Mouse (Mus musculus): ENCODE results near the gene Caskin1. TPM values are rescaled to one million over a fixed set of nuclear protein-coding genes. Genes with fewer than 3 reads are reported as not detected.

Caskin1 gene
- polyA plus RNA-seq, 2 experiments = 0.08 to 0.09 TPM

GRCm38 (mm10) chr17:24549618-24550415 lies 61.4 kb downstream of the Caskin1 start, which contains the start of gene Pkd1:
Gene Pkd1 (plus strand): TSS chr17:24549834.
- ATAC-seq (ENCODE audit: insufficient read depth) (peak; percentile 89), DNase-seq (ENCODE audit: low read depth in 3 of 3, low spot score in 3 of 3) (peak; percentile 97 to 100 (median 98))
- Histone ChIP-seq H3K4me1 (replicated peaks; ENCODE audit: control insufficient read depth in 2 of 2, insufficient read depth in 2 of 2, low read length in 1 of 2) (peaks cover 12 to 17% of the 10 kb centered on the region in 2 experiments), H3K9me3 (ENCODE audit: control insufficient read depth, low read length) (no peaks in the 10 kb centered on the region), H3K9ac (replicated peaks) (peak within 1 kb of the TSS; percentile 73), H3K4me2 (ENCODE audit: low read depth) (peak within 1 kb of the TSS; percentile 91), H3K27me3 (ENCODE audit: control insufficient read depth, insufficient read depth, low read length) (no peaks in the 10 kb centered on the region), H3K27ac (peak within 1 kb of the TSS; percentile 84), H3K36me3 (replicated peaks; ENCODE audit: control insufficient read depth, insufficient read depth, low read depth) (no peaks in the 10 kb centered on the region), H3K4me3 (ENCODE audit: insufficient read depth in 1 of 2, low read depth in 2 of 2, low read length in 2 of 2) (peak within 1 kb of the TSS; percentile 67 to 80)
- WGBS (ENCODE audit: insufficient replicate concordance) = under 1% methylated on average over 71 of the region's 72 CpGs
- TF ChIP-seq CTCF (IDR thresholded peaks at IDR 0.05; ENCODE audit: low read depth) (no peak), EP300 (IDR thresholded peaks at IDR 0.05; ENCODE audit: low read depth) (no peak)

GRCm38 (mm10) chr17:24550416-24551049 lies 62.1 kb downstream of the Caskin1 start:
- ATAC-seq (ENCODE audit: insufficient read depth) = peak; percentile 64

GRCm38 (mm10) chr17:24551050-24551444 lies 62.6 kb downstream of the Caskin1 start:
- no peak for DNase-seq (ENCODE audit: low read depth in 3 of 3, low spot score in 3 of 3)
- no peaks in the 10 kb centered on the region for H3K36me3 ChIP-seq (replicated peaks; ENCODE audit: control insufficient read depth, insufficient read depth, low read depth)
- H3K4me1 ChIP-seq (replicated peaks; ENCODE audit: control insufficient read depth in 2 of 2, insufficient read depth in 2 of 2, low read length in 1 of 2) = peaks cover 12 to 17% of the 10 kb centered on the region in 2 experiments
- H3K9ac ChIP-seq (replicated peaks) = peak overlapping the region; percentile 57
- no peaks in the 10 kb centered on the region for H3K9me3 ChIP-seq (ENCODE audit: control insufficient read depth, low read length)
- H3K4me2 ChIP-seq (ENCODE audit: low read depth) = peak overlapping the region; percentile 91
- 57% methylated on average over 3 of the region's 3 CpGs for WGBS (ENCODE audit: insufficient replicate concordance)
- no peak overlapping the region for H3K27ac ChIP-seq
- no peak for TF ChIP-seq CTCF (IDR thresholded peaks at IDR 0.05; ENCODE audit: low read depth)
- no peak for TF ChIP-seq EP300 (IDR thresholded peaks at IDR 0.05; ENCODE audit: low read depth)
- no peaks in the 10 kb centered on the region for H3K27me3 ChIP-seq (ENCODE audit: control insufficient read depth, insufficient read depth, low read length)
- no peak for ATAC-seq (ENCODE audit: insufficient read depth)
- peak overlapping the region; percentile 55 to 67; a peak in 3 of 4 replicates for H3K4me3 ChIP-seq (ENCODE audit: insufficient read depth in 1 of 2, low read depth in 2 of 2, low read length in 2 of 2)

More at GRCm38 (mm10) chr17:24550416-24551049, 62.1 kb downstream of the Caskin1 start:
- WGBS (ENCODE audit: insufficient replicate concordance) = 3% methylated on average over 44 of the region's 44 CpGs
- DNase-seq (ENCODE audit: low read depth in 3 of 3, low spot score in 3 of 3) = peak in 1 of 3 experiments; percentile 60
- Histone ChIP-seq H3K27ac (peak overlapping the region; percentile 63), H3K9ac (replicated peaks) (peak overlapping the region; percentile 57), H3K4me1 (replicated peaks; ENCODE audit: control insufficient read depth in 2 of 2, insufficient read depth in 2 of 2, low read length in 1 of 2) (peaks cover 12 to 17% of the 10 kb centered on the region in 2 experiments), H3K27me3 (ENCODE audit: control insufficient read depth, insufficient read depth, low read length) (no peaks in the 10 kb centered on the region), H3K9me3 (ENCODE audit: control insufficient read depth, low read length) (no peaks in the 10 kb centered on the region), H3K4me3 (ENCODE audit: insufficient read depth in 1 of 2, low read depth in 2 of 2, low read length in 2 of 2) (peak overlapping the region; percentile 55 to 67), H3K36me3 (replicated peaks; ENCODE audit: control insufficient read depth, insufficient read depth, low read depth) (no peaks in the 10 kb centered on the region), H3K4me2 (ENCODE audit: low read depth) (peak overlapping the region; percentile 91)
- TF ChIP-seq EP300 (IDR thresholded peaks at IDR 0.05; ENCODE audit: low read depth) (no peak), CTCF (IDR thresholded peaks at IDR 0.05; ENCODE audit: low read depth) (no peak)

GRCm38 (mm10) chr17:24557091-24557490 lies 68.7 kb downstream of the Caskin1 start:
- H3K36me3 ChIP-seq (replicated peaks; ENCODE audit: control insufficient read depth, insufficient read depth, low read depth) = no peaks in the 10 kb centered on the region
- peaks cover 0 to 10% of the 10 kb centered on the region in 2 experiments; a peak in 2 of 4 replicates for H3K4me1 ChIP-seq (replicated peaks; ENCODE audit: control insufficient read depth in 2 of 2, insufficient read depth in 2 of 2, low read length in 1 of 2)
- no peak overlapping the region for H3K4me2 ChIP-seq (ENCODE audit: low read depth)
- TF ChIP-seq CTCF (IDR thresholded peaks at IDR 0.05; ENCODE audit: low read depth) = no peak
- no peak for TF ChIP-seq EP300 (IDR thresholded peaks at IDR 0.05; ENCODE audit: low read depth)
- H3K9ac ChIP-seq (replicated peaks) = no peak overlapping the region
- H3K27ac ChIP-seq = no peak overlapping the region
- H3K4me3 ChIP-seq (ENCODE audit: insufficient read depth in 1 of 2, low read depth in 2 of 2, low read length in 2 of 2) = no peak overlapping the region
- H3K27me3 ChIP-seq (ENCODE audit: control insufficient read depth, insufficient read depth, low read length) = no peaks in the 10 kb centered on the region
- H3K9me3 ChIP-seq (ENCODE audit: control insufficient read depth, low read length) = no peaks in the 10 kb centered on the region
- WGBS (ENCODE audit: insufficient replicate concordance) = 80% methylated on average over 7 of the region's 7 CpGs
- DNase-seq (ENCODE audit: low read depth in 3 of 3, low spot score in 3 of 3) (no peak), ATAC-seq (ENCODE audit: insufficient read depth) (no peak)

Other genes with a start within 250 kb of the Caskin1 start
- 34.0 and 36.9 TPM in 2 replicates for gene Ccnf, start 237.1 kb upstream of the Caskin1 start, polyA plus RNA-seq (2012; rRNA removed)
- gene Ccnf, start 237.1 kb upstream of the Caskin1 start, polyA plus RNA-seq (2014; fragmentation: Nextera tagmentation; extraction: Ambion mirVana) = 69.5 and 71.7 TPM in 2 replicates
- gene Abca17, start 137.5 kb upstream of the Caskin1 start, polyA plus RNA-seq (2012; rRNA removed) = 0.04 TPM in 1 of 2 replicates, not detected in the other
- not detected in 2 replicates for gene Abca17, start 137.5 kb upstream of the Caskin1 start, polyA plus RNA-seq (2014; fragmentation: Nextera tagmentation; extraction: Ambion mirVana)
- 14.4 and 14.8 TPM in 2 replicates for gene Abca3, start 136.7 kb upstream of the Caskin1 start, polyA plus RNA-seq (2012; rRNA removed)
- gene Abca3, start 136.7 kb upstream of the Caskin1 start, polyA plus RNA-seq (2014; fragmentation: Nextera tagmentation; extraction: Ambion mirVana) = 12.5 and 14.4 TPM in 2 replicates
- gene Rnps1, start 74.0 kb upstream of the Caskin1 start, polyA plus RNA-seq (2012; rRNA removed) = 91.5 and 114 TPM in 2 replicates
- 90.6 and 96.3 TPM in 2 replicates for gene Rnps1, start 74.0 kb upstream of the Caskin1 start, polyA plus RNA-seq (2014; fragmentation: Nextera tagmentation; extraction: Ambion mirVana)
- gene Eci1, start 62.0 kb upstream of the Caskin1 start, polyA plus RNA-seq (2012; rRNA removed) = 42.3 and 48.3 TPM in 2 replicates
- gene Eci1, start 62.0 kb upstream of the Caskin1 start, polyA plus RNA-seq (2014; fragmentation: Nextera tagmentation; extraction: Ambion mirVana) = 56.4 and 64.7 TPM in 2 replicates
- gene Dnase1l2, start 45.5 kb upstream of the Caskin1 start, polyA plus RNA-seq (2012; rRNA removed) = 2.1 and 2.3 TPM in 2 replicates
- 0.14 and 0.46 TPM in 2 replicates for gene Dnase1l2, start 45.5 kb upstream of the Caskin1 start, polyA plus RNA-seq (2014; fragmentation: Nextera tagmentation; extraction: Ambion mirVana)
- 17.1 and 19.9 TPM in 2 replicates for gene E4f1, start 18.3 kb upstream of the Caskin1 start, polyA plus RNA-seq (2012; rRNA removed)
- gene E4f1, start 18.3 kb upstream of the Caskin1 start, polyA plus RNA-seq (2014; fragmentation: Nextera tagmentation; extraction: Ambion mirVana) = 4.5 and 5.0 TPM in 2 replicates
- gene Pgp, start 18.2 kb upstream of the Caskin1 start, polyA plus RNA-seq (2012; rRNA removed) = 37.9 and 38.2 TPM in 2 replicates
- 70.4 and 76.7 TPM in 2 replicates for gene Pgp, start 18.2 kb upstream of the Caskin1 start, polyA plus RNA-seq (2014; fragmentation: Nextera tagmentation; extraction: Ambion mirVana)
- 0.29 and 0.30 TPM in 2 replicates for gene Bricd5, start 14.7 kb upstream of the Caskin1 start, polyA plus RNA-seq (2012; rRNA removed)
- 0.23 TPM in 1 of 2 replicates, not detected in the other for gene Bricd5, start 14.7 kb upstream of the Caskin1 start, polyA plus RNA-seq (2014; fragmentation: Nextera tagmentation; extraction: Ambion mirVana)
- 13.5 and 18.5 TPM in 2 replicates for gene Mlst8, start 9.5 kb upstream of the Caskin1 start, polyA plus RNA-seq (2012; rRNA removed)
- gene Mlst8, start 9.5 kb upstream of the Caskin1 start, polyA plus RNA-seq (2014; fragmentation: Nextera tagmentation; extraction: Ambion mirVana) = 9.6 and 11.2 TPM in 2 replicates
- 55.4 and 64.2 TPM in 2 replicates for gene Traf7, start 39.3 kb downstream of the Caskin1 start, polyA plus RNA-seq (2012; rRNA removed)
- gene Traf7, start 39.3 kb downstream of the Caskin1 start, polyA plus RNA-seq (2014; fragmentation: Nextera tagmentation; extraction: Ambion mirVana) = 25.6 and 29.4 TPM in 2 replicates
- 0.21 and 0.28 TPM in 2 replicates for gene Rab26, start 45.6 kb downstream of the Caskin1 start, polyA plus RNA-seq (2012; rRNA removed)
- gene Rab26, start 45.6 kb downstream of the Caskin1 start, polyA plus RNA-seq (2014; fragmentation: Nextera tagmentation; extraction: Ambion mirVana) = 0.95 and 1.0 TPM in 2 replicates
- gene Pkd1, start 61.2 kb downstream of the Caskin1 start, polyA plus RNA-seq (2012; rRNA removed) = 3.4 and 4.0 TPM in 2 replicates
- gene Pkd1, start 61.2 kb downstream of the Caskin1 start, polyA plus RNA-seq (2014; fragmentation: Nextera tagmentation; extraction: Ambion mirVana) = 1.8 and 2.9 TPM in 2 replicates
- 17.0 and 21.4 TPM in 2 replicates for gene Tsc2, start 144.0 kb downstream of the Caskin1 start, polyA plus RNA-seq (2012; rRNA removed)
- gene Tsc2, start 144.0 kb downstream of the Caskin1 start, polyA plus RNA-seq (2014; fragmentation: Nextera tagmentation; extraction: Ambion mirVana) = 17.6 and 23.8 TPM in 2 replicates
- gene Nthl1, start 144.1 kb downstream of the Caskin1 start, polyA plus RNA-seq (2012; rRNA removed) = 6.2 and 6.6 TPM in 2 replicates
- gene Nthl1, start 144.1 kb downstream of the Caskin1 start, polyA plus RNA-seq (2014; fragmentation: Nextera tagmentation; extraction: Ambion mirVana) = 5.9 and 6.1 TPM in 2 replicates
- 5.5 and 5.7 TPM in 2 replicates for gene Slc9a3r2, start 161.7 kb downstream of the Caskin1 start, polyA plus RNA-seq (2012; rRNA removed)
- gene Slc9a3r2, start 161.7 kb downstream of the Caskin1 start, polyA plus RNA-seq (2014; fragmentation: Nextera tagmentation; extraction: Ambion mirVana) = 8.1 and 9.9 TPM in 2 replicates
- gene Npw, start 169.9 kb downstream of the Caskin1 start, polyA plus RNA-seq (2012; rRNA removed) = 0.27 TPM in 1 of 2 replicates, not detected in the other
- gene Npw, start 169.9 kb downstream of the Caskin1 start, polyA plus RNA-seq (2014; fragmentation: Nextera tagmentation; extraction: Ambion mirVana) = 0.29 TPM in 1 of 2 replicates, not detected in the other
- gene Zfp598, start 181.1 kb downstream of the Caskin1 start, polyA plus RNA-seq (2012; rRNA removed) = 21.3 and 23.8 TPM in 2 replicates
- gene Zfp598, start 181.1 kb downstream of the Caskin1 start, polyA plus RNA-seq (2014; fragmentation: Nextera tagmentation; extraction: Ambion mirVana) = 10.7 and 14.5 TPM in 2 replicates
- 0.06 and 0.14 TPM in 2 replicates for gene Syngr3, start 201.4 kb downstream of the Caskin1 start, polyA plus RNA-seq (2012; rRNA removed)
- gene Syngr3, start 201.4 kb downstream of the Caskin1 start, polyA plus RNA-seq (2014; fragmentation: Nextera tagmentation; extraction: Ambion mirVana) = 0.08 TPM in 1 of 2 replicates, not detected in the other
- 13.9 and 19.5 TPM in 2 replicates for gene Gfer, start 207.6 kb downstream of the Caskin1 start, polyA plus RNA-seq (2012; rRNA removed)
- 30.2 and 32.3 TPM in 2 replicates for gene Gfer, start 207.6 kb downstream of the Caskin1 start, polyA plus RNA-seq (2014; fragmentation: Nextera tagmentation; extraction: Ambion mirVana)
- 0.87 and 0.97 TPM in 2 replicates for gene Noxo1, start 207.6 kb downstream of the Caskin1 start, polyA plus RNA-seq (2012; rRNA removed)
- 0.25 and 0.30 TPM in 2 replicates for gene Noxo1, start 207.6 kb downstream of the Caskin1 start, polyA plus RNA-seq (2014; fragmentation: Nextera tagmentation; extraction: Ambion mirVana)
- gene Tbl3, start 219.1 kb downstream of the Caskin1 start, polyA plus RNA-seq (2012; rRNA removed) = 20.5 and 26.8 TPM in 2 replicates
- gene Tbl3, start 219.1 kb downstream of the Caskin1 start, polyA plus RNA-seq (2014; fragmentation: Nextera tagmentation; extraction: Ambion mirVana) = 31.3 and 33.4 TPM in 2 replicates
- 0.11 and 0.29 TPM in 2 replicates for gene Rnf151, start 229.5 kb downstream of the Caskin1 start, polyA plus RNA-seq (2012; rRNA removed)
- gene Rnf151, start 229.5 kb downstream of the Caskin1 start, polyA plus RNA-seq (2014; fragmentation: Nextera tagmentation; extraction: Ambion mirVana) = not detected in 2 replicates
- gene Rps2, start 229.5 kb downstream of the Caskin1 start, polyA plus RNA-seq (2012; rRNA removed) = 2,096 and 2,246 TPM in 2 replicates
- 1,219 and 1,250 TPM in 2 replicates for gene Rps2, start 229.5 kb downstream of the Caskin1 start, polyA plus RNA-seq (2014; fragmentation: Nextera tagmentation; extraction: Ambion mirVana)
- 84.0 and 162 TPM in 2 replicates for gene Ndufb10, start 235.9 kb downstream of the Caskin1 start, polyA plus RNA-seq (2012; rRNA removed)
- gene Ndufb10, start 235.9 kb downstream of the Caskin1 start, polyA plus RNA-seq (2014; fragmentation: Nextera tagmentation; extraction: Ambion mirVana) = 207 and 216 TPM in 2 replicates
- 0.03 TPM in 1 of 2 replicates, not detected in the other for gene Rpl3l, start 239.2 kb downstream of the Caskin1 start, polyA plus RNA-seq (2012; rRNA removed)
- gene Rpl3l, start 239.2 kb downstream of the Caskin1 start, polyA plus RNA-seq (2014; fragmentation: Nextera tagmentation; extraction: Ambion mirVana) = not detected in 2 replicates
- gene Msrb1, start 248.0 kb downstream of the Caskin1 start, polyA plus RNA-seq (2012; rRNA removed) = 18.3 and 25.4 TPM in 2 replicates
- gene Msrb1, start 248.0 kb downstream of the Caskin1 start, polyA plus RNA-seq (2014; fragmentation: Nextera tagmentation; extraction: Ambion mirVana) = 28.8 and 28.9 TPM in 2 replicates

Measured in liver, embryonic 14.5 days (tissue).